Mouse (Mus musculus) CD4-positive, CD25-positive, alpha-beta regulatory T cell, adult 4 months (primary cell): ENCODE results near the gene Tmem25. TPM values are rescaled to one million over a fixed set of nuclear protein-coding genes. Genes with fewer than 3 reads are reported as not detected.
"Not testable (repeated sequence)": the region's sequence is repeated elsewhere in the genome, so short reads cannot be mapped to it uniquely, and the experiment has no call there.

ENCODE experiments used
- ATAC-seq: one replicate; pipeline ENCODE4 v1.8.0; 2017
- polyA plus RNA-seq, 2 experiments: library from polyadenylated mRNA; unstranded; fragments of 100-300 nt; shearing (Covaris generic); gene quantifications; one replicate each; pipeline ENCODE4 v1.2.1; 2017

The Tmem25 gene
- polyA plus RNA-seq, 2 experiments from 2014 or later: not detected

GRCm38 (mm10) chr9:44772392-44772749 is 26.7 kb downstream of the Tmem25 start:
- ATAC-seq: peak; percentile 12

DNA sequence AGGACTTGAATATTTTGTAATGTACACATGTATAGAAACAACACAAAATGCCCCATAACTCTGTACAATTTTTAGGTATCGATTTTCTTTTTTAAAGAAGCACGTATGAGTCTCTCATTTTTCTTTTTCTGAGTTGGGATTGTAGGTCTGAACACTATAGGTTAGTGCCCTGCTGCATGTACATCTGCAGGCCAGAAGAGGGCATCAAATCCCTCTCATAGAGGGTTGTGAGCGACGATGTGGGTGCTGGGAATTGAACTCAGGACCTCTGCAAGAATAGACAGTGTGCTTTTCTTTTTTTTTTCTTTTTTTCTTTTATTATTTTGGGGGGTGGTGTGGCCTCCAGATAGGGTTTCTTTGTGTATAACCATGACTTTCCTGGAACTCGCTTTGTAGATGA is 27.7 kb downstream of the Tmem25 start:
- no peak for ATAC-seq

DNA sequence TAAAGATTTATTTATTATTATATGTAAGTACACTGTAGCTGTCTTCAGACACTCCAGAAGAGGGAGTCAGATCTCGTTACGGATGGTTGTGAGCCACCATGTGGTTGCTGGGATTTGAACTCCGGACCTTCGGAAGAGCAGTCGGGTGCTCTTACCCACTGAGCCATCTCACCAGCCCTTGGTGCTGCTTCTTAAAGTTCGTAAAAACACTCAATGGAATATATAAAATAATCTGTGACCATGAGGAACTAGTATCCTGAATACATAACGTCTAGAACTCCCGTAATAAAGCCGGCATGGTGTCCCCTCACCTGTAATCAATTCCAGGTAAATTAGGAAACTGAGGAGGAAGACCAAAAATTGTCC is 31.1 kb downstream of the Tmem25 start:
- ATAC-seq: not testable (repeated sequence)

DNA sequence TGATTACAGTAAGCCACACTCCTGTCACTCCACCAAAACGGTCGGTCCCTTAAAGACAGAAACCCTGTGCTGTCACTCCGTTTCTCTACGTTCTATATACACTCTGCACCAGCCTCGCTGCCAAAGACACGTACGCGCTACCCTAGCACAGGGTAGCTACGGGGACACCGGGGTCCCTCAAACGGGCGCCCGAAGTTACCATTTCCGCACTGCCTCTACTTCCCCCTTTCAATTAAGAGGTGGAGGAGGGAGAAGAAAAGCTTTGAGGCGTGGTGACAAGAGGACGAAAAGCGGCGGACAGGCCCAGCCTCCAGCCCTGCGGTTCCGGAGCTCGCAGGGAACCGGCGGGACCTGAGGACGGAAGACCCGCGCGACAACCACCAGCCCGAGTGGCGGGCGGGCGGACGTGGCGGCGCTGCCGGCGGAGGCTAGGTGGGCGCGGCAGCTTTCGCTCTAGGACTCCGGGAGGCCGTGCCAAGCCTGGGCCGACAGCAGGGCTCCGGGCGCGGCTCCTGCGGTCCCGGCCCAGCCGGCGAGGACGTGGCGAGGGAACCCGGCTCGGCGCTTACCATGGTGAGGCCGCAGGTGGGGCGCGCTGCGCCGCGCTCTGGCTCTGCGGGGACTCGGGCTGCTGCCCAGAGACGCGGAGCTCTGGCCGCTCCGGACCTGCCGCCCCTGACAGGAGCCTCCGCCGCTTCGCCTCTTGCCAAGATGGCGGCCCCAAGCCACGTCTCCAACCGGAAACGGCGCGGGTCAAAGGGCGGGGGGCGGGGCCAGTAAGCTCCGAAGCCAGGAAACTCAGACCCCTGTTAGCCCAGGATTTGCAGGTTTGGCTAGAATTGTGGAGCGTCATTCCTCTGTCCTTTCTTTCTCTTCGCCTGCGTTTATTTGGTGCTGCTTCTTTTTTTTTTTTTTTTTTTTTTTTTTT is 31.7 kb downstream of the Tmem25 start, which contains the start of the genes Arcn1 and Ift46:
Gene Arcn1, minus strand, starts transcription at position 745 of the 928 bp plus-strand sequence.
Gene Ift46, plus strand, starts transcription at position 808 of the 928 bp plus-strand sequence.
- peak; percentile 78 for ATAC-seq

GRCm38 (mm10) chr9:44760873-44761272 is 38.2 kb downstream of the Tmem25 start:
- ATAC-seq: no peak

DNA sequence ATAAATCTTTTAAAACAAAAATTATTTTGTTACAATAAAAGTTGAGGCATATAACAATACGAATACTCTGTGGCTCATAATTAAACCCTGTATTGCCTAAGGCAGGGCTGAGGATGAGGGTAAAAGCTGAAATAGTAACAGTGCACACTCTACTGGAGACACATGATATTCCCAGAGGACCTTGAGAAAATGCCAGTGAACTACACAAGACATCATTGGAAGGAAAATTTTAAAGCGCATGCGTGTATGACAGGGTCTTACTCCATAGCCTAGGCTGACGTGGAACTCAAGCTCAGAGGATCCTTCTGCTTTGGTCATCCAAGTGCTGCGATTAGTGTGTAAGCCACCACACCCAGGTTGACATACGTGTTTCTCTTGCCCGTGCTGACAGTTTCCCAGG is 50.6 kb downstream of the Tmem25 start:
- no peak for ATAC-seq

DNA sequence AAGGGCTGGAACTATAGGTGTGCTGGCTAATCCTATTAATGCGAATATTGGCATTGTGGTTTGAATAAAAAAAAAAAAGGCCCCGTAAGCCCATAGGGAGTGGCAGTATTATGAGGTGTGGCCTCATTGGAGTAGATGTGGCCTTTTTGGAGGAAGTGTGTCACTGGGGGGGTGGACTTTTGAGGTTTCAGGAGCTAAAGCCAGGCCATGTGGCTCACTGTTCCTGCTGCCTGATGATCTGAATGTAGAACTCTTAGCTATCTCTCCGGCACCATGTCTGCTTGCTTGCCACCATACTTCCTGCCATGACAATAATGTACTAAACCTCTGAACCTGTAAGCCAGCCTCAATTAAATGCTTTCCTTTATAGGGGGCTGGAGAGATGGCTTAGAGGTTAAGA is 51.8 kb downstream of the Tmem25 start:
- no peak for ATAC-seq

DNA sequence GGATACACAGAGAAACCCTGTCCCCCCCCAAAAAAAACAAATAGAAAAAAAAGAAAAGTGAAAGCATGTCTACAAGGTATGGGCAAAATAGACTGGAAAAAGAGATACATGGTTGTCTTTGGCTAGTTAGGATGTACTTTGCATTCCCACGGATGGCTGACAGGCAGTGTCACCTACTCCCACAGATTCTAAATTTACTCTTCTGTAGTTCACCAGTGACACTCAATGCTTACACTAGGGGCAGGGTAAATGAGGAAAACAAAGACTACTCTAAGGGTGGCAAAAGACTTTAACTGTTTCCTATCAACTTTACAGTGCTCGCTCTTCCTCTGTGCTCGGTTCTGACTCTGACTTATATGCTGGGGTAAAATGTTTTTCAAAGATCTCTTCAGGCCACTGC is 52.4 kb downstream of the Tmem25 start:
- ATAC-seq: no peak

- ATAC-seq: no peak
These were observed 53.7 kb downstream of the Tmem25 start for GRCm38 (mm10) chr9:44745371-44745770.

Other genes starting within 250 kb of the Tmem25 start
- gene Cxcr5, start 237.4 kb downstream of the Tmem25 start, polyA plus RNA-seq: 100 to 1,000 TPM in 1 of 2 experiments, 10 to 100 TPM in 1; 93.9 to 121 TPM
- 10 to 100 TPM; 68.5 to 94.4 TPM for gene Ddx6, start 194.4 kb downstream of the Tmem25 start, polyA plus RNA-seq
- gene Treh, start 126.1 kb downstream of the Tmem25 start, polyA plus RNA-seq: not detected
- gene Phldb1, start 64.1 kb downstream of the Tmem25 start, polyA plus RNA-seq: under 1 TPM in 1 of 2 experiments, not detected in 1; 0.32 TPM
- 10 to 100 TPM; 68.0 to 77.9 TPM for gene Arcn1, start 31.5 kb downstream of the Tmem25 start, polyA plus RNA-seq
- 10 to 100 TPM; 55.1 to 73.7 TPM for gene Ift46, start 31.4 kb downstream of the Tmem25 start, polyA plus RNA-seq
- not detected for gene Ttc36, start 3.8 kb upstream of the Tmem25 start, polyA plus RNA-seq
- gene Kmt2a, start 82.0 kb upstream of the Tmem25 start, polyA plus RNA-seq: 10 to 100 TPM; 34.7 to 41.1 TPM
- 100 to 1,000 TPM; 416 to 524 TPM for gene Atp5l, start 121.4 kb upstream of the Tmem25 start, polyA plus RNA-seq
- gene Ube4a, start 166.3 kb upstream of the Tmem25 start, polyA plus RNA-seq: 10 to 100 TPM; 26.6 to 40.4 TPM
- 1,000 to 10,000 TPM; 1,425 to 1,626 TPM for gene Cd3g, start 181.1 kb upstream of the Tmem25 start, polyA plus RNA-seq
- gene Cd3d, start 182.5 kb upstream of the Tmem25 start, polyA plus RNA-seq: 100 to 1,000 TPM; 544 to 973 TPM
- gene Cd3e, start 210.3 kb upstream of the Tmem25 start, polyA plus RNA-seq: 1,000 to 10,000 TPM; 1,413 to 1,834 TPM
- gene Mpzl2, start 240.5 kb upstream of the Tmem25 start, polyA plus RNA-seq: under 1 TPM; 0.16 to 0.24 TPM